Mouse (Mus musculus) midbrain, embryonic 10.5 days (tissue): Measurements from ENCODE around the gene Olfr1505. TPM values are rescaled to one million over a fixed set of nuclear protein-coding genes. Genes with fewer than 3 reads are reported as not detected.

ENCODE experiments used
- DNase-seq: peaks from one replicate; pipeline ENCODE4 v3.0.0-alpha.2; 2017; ENCODE audit warnings: low spot score
- H3K27ac ChIP-seq: fragments of 300-500 bp; sonication (generic); replicated peaks from 2 replicates; pipeline ENCODE4 v1.5.1; 2016; ENCODE audit warnings: mild to moderate bottlenecking
- H3K27me3 ChIP-seq: fragments of 300-500 bp; sonication (generic); 2 replicates; pipeline ENCODE4 v1.6.1; 2016; ENCODE audit warnings: low read depth, mild to moderate bottlenecking; ENCODE audit not compliant: poor library complexity, severe bottlenecking
- H3K36me3 ChIP-seq: fragments of 300-500 bp; sonication (generic); 2 replicates; pipeline ENCODE4 v1.6.1; 2016; ENCODE audit warnings: mild to moderate bottlenecking, moderate library complexity
- H3K4me1 ChIP-seq: fragments of 300-500 bp; sonication (generic); 2 replicates; pipeline ENCODE4 v1.6.1; 2016
- H3K4me3 ChIP-seq: fragments of 300-500 bp; sonication (generic); 2 replicates; pipeline ENCODE4 v1.5.1; 2016; ENCODE audit warnings: mild to moderate bottlenecking, moderate library complexity
- H3K9me3 ChIP-seq: fragments of 300-500 bp; sonication (generic); replicated peaks from 2 replicates; pipeline ENCODE4 v1.6.1; 2016; ENCODE audit warnings: mild to moderate bottlenecking
- WGBS: fragments of 180-500 bp; shearing (Covaris S2); methylation state at CpG from one replicate; pipeline ENCODE4 v1.1.7; 2016; 5-methylcytosine and 5-hydroxymethylcytosine counted together
- polyA plus RNA-seq: library from polyadenylated mRNA; unstranded; fragments of >200 nt; fragmentation: Nextera tagmentation; extraction: Ambion mirVana; gene quantifications from 2 replicates; pipeline ENCODE4 v1.2.1, GENCODE M21; 2016

Olfr1505 gene
- not detected in 2 replicates for polyA plus RNA-seq

DNA sequence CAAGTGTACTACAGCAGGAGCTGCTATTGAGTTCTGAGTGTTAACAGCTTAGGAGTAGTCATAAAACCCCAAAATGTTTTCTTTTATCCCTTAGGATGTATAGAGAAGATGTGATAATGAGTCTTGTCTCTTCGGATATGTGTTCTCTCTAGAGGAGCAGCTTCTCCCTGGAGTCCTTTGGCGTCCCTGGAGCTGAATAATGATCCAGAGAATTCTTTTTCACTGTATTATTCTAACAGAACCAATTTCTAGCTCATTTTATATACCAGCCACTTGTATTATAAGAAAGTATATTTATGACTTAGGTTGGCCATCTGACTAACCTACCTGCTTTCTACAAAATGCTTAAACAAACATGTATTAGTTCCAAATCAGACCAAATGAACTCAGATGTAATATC, at the start of gene Olfr1505:
TSS of gene Olfr1505 (plus strand) at position 301 of the 400 bp plus-strand sequence.
- Histone ChIP-seq H3K27me3 (no peaks in the 10 kb centered on the region), H3K9me3 (no peaks in the 10 kb centered on the region), H3K36me3 (no peaks in the 10 kb centered on the region), H3K4me1 (no peaks in the 10 kb centered on the region), H3K27ac (no peak within 1 kb of the TSS), H3K4me3 (no peak within 1 kb of the TSS)
- 88% methylated on average over 2 of the region's 2 CpGs for WGBS
- DNase-seq, result no peak

DNA sequence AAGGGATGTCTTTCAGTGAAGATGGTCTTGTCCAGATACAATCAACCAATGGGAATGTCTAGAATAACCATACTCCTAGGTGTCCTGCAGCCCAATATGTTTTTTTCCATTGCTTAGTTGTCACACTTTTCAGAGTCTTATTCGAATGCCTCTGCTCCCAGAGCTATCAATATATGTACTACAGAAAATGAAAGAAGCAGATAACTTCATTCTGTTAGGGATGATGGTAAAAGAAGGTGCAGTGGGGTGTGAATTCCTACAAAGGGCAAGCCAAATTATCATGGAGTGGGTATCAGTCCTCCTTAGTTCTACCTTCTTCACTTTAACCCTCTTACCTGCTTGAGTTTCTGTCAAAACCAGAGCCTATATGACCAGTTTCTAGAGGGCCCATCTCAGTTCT, 15.5 kb upstream of the Olfr1505 start, which contains the start of gene Olfr1504:
TSS of gene Olfr1504 (minus strand) at position 101 of the 400 bp plus-strand sequence.
- H3K27ac ChIP-seq, result no peak within 1 kb of the TSS
- H3K4me3 ChIP-seq, result no peak within 1 kb of the TSS
- no peaks in the 10 kb centered on the region for H3K9me3 ChIP-seq
- H3K27me3 ChIP-seq, result no peaks in the 10 kb centered on the region
- H3K4me1 ChIP-seq, result no peaks in the 10 kb centered on the region
- no peaks in the 10 kb centered on the region for H3K36me3 ChIP-seq
- no peak for DNase-seq
- 80% methylated on average over 1 of the region's 1 CpGs for WGBS

Other genes starting within 250 kb of the Olfr1505 start
- gene Olfr1491, start 216.3 kb upstream of the Olfr1505 start, polyA plus RNA-seq, result not detected in 2 replicates
- gene Olfr1493-ps1, start 190.3 kb upstream of the Olfr1505 start, polyA plus RNA-seq, result not detected in 2 replicates
- not detected in 2 replicates for gene Olfr1494, start 173.8 kb upstream of the Olfr1505 start, polyA plus RNA-seq
- not detected in 2 replicates for gene Olfr1495, start 148.9 kb upstream of the Olfr1505 start, polyA plus RNA-seq
- gene Olfr1496, start 135.7 kb upstream of the Olfr1505 start, polyA plus RNA-seq, result not detected in 2 replicates
- gene Olfr1497, start 115.3 kb upstream of the Olfr1505 start, polyA plus RNA-seq, result not detected in 2 replicates
- not detected in 2 replicates for gene Olfr1499, start 94.1 kb upstream of the Olfr1505 start, polyA plus RNA-seq
- not detected in 2 replicates for gene Olfr1500, start 83.0 kb upstream of the Olfr1505 start, polyA plus RNA-seq
- gene Olfr1501, start 62.8 kb upstream of the Olfr1505 start, polyA plus RNA-seq, result not detected in 2 replicates
- not detected in 2 replicates for gene Olfr1502, start 51.7 kb upstream of the Olfr1505 start, polyA plus RNA-seq
- gene Olfr1504, start 15.6 kb upstream of the Olfr1505 start, polyA plus RNA-seq, result not detected in 2 replicates